Mouse (Mus musculus): ENCODE measurements around the gene Nme6. TPM values are rescaled to one million over a fixed set of nuclear protein-coding genes. Genes with fewer than 3 reads are reported as not detected.

Nme6 gene
- total RNA-seq, 2 experiments from 2014 or later, result 27.4 to 33.1 TPM

DNA sequence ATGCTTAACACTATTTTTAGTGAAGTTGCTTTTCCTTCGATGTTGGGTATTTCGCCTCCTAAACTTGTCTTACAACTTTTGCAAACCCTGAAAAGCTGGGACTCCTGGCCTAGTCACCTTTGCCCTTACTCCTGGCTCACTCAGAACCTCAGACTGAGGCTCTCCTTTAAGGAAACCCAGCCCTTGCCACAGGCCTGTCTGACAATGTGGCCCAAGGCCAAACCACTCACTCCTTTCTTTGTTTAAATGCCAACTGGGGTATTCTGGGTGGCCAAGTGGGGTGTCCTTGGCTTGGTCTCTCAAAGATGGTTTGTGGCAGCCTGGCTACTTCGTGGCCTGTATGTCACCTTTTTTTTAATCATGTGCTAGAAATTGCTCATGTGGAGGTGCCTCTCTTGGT is 44.2 kb downstream of the Nme6 start:
- TF ChIP-seq CTCF (IDR thresholded peaks at IDR 0.05), result no peak
- intact Hi-C loops (cut with DNase I), result no loop called here
- peak overlapping the region; percentile 87; the same call in 1 of the 2 replicates for H3K27ac ChIP-seq
- no peak for DNase-seq
- H3K4me3 ChIP-seq, result peak overlapping the region; percentile 86

DNA sequence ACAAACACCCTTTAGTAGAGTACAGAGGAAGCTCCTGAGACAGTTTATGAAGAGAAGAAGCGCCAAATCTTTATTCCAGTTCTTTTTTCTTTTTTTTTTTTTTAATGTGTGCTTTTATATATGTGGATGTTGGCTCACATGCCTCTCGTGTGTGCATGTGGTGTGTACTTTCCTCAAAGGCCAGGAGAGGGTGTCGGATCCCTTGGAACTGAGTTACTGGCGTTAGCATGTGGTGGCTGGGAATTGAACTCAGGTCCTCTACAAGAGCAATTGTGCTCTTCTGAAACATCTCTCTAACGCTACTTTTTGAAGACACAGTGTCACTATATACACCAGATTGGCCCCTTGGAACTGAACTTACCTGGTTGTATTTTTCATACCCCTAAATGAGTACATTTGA is 45.1 kb downstream of the Nme6 start:
- no peak for DNase-seq
- intact Hi-C loops (cut with DNase I), result no loop called here
- no peak for TF ChIP-seq CTCF (IDR thresholded peaks at IDR 0.05)
- Histone ChIP-seq H3K27ac (no peak overlapping the region), H3K4me3 (no peak overlapping the region)

DNA sequence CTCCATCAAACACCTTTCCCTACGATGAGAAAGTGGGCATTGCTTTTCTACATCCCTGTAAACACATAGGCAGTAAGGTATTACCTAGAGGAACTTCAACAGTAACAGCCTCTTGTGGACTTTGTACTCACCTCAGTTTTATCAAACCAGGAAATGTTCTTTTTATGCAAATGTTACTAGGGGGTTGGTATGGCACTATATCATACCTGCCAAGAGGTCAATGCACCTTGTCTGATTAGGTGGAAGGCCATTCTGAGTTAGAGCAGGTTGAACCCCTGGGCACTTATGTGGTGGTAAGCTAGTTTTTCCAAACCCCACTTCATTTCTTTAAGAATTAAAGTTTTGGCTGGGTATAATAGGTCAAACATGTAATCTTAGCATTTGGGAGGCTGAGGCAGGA is 46.8 kb downstream of the Nme6 start:
- DNase-seq, result no peak
- intact Hi-C loops (cut with DNase I), result no loop called here
- TF ChIP-seq CTCF (IDR thresholded peaks at IDR 0.05), result no peak

GRCm38 (mm10) chr9:109886259-109886658 is 53.7 kb downstream of the Nme6 start:
- intact Hi-C loops (cut with DNase I), result no loop called here
- H3K27ac ChIP-seq, result no peak overlapping the region
- TF ChIP-seq CTCF (IDR thresholded peaks at IDR 0.05), result no peak
- H3K4me3 ChIP-seq, result no peak overlapping the region
- no peak for DNase-seq

More for the DNA sequence above, 46.8 kb downstream of the Nme6 start:
- no peak overlapping the region for H3K27ac ChIP-seq
- H3K4me3 ChIP-seq, result no peak overlapping the region

GRCm38 (mm10) chr9:109887321-109887720 is 54.8 kb downstream of the Nme6 start:
- TF ChIP-seq CTCF (IDR thresholded peaks at IDR 0.05), result no peak
- Histone ChIP-seq H3K27ac (no peak overlapping the region), H3K4me3 (no peak overlapping the region)
- DNase-seq, result no peak
- intact Hi-C loops (cut with DNase I), result no loop called here

GRCm38 (mm10) chr9:109891501-109891900 is 59.0 kb downstream of the Nme6 start:
- Histone ChIP-seq H3K27ac (no peak overlapping the region), H3K4me3 (no peak overlapping the region)
- no peak for TF ChIP-seq CTCF (IDR thresholded peaks at IDR 0.05)
- intact Hi-C loops (cut with DNase I), result no loop called here
- DNase-seq, result no peak

Small RNAs within 50 kb of the gene (microRNA-seq; reads per million reads assigned to microRNA genes)
- not detected for gene Mir7089

Other genes starting within 250 kb of the Nme6 start
- not detected for gene Fbxw24, start 206.7 kb upstream of the Nme6 start, total RNA-seq (2021)
- not detected for gene Fbxw25, start 168.1 kb upstream of the Nme6 start, total RNA-seq (2021)
- not detected for gene Fbxw18, start 130.0 kb upstream of the Nme6 start, total RNA-seq (2021)
- gene Fbxw26, start 86.7 kb upstream of the Nme6 start, total RNA-seq (2021), result not detected
- not detected for gene Fbxw27, start 42.1 kb upstream of the Nme6 start, total RNA-seq (2021)
- not detected for gene Spink8, start 20.5 kb upstream of the Nme6 start, total RNA-seq (2021)
- gene Camp, start 16.9 kb downstream of the Nme6 start, total RNA-seq (2021), result not detected
- gene Cdc25a, start 42.8 kb downstream of the Nme6 start, total RNA-seq (2021), result 1 to 10 TPM; 4.3 to 5.0 TPM
- gene Map4, start 98.7 kb downstream of the Nme6 start, total RNA-seq (2021), result 100 to 1,000 TPM; 484 to 501 TPM

Data from gastrocnemius, adult 2 months (tissue).